9 mouse cellular contexts compared by ENCODE assay signal in the genomic region with DNA sequence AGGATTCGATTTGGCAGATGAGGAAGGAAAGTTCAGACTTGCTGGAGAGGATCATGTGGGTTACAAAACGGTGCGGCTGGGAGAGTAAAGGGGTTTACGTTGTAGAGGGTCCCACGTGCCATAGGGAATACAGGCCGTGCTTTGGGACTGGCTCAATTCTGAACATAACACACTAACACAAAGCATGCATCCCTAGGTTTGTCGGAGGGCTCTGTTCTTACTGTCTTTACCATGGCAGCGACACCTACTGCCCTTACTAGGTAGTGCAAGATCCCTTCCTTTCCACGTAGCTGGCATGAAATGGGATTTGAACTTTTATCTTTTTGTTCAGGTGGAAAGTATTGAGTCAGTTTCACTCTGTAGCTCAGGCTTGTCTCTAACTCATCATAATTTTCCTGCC. TPM values are rescaled to one million over a fixed set of nuclear protein-coding genes. Genes with fewer than 3 reads are reported as not detected.
DNase-seq lines count a peak whose midpoint lies in the region; ATAC-seq and TF ChIP-seq lines count a peak whose summit lies in the region.
"Had no signal": no experiment of that assay in that cellular context is flagged by ENCODE, and none has a peak within 500 bp of the region (broad histone marks: within the 10 kb centered on the region; RNA-seq: fewer than 3 reads in every experiment).

No protein-coding gene starts in this region.

- ATAC-seq in heart, postnatal 0 days (ENCODE audit: insufficient read depth, low read depth), result no peak
- ATAC-seq in stomach, embryonic 16.5 days (ENCODE audit: insufficient read depth, low FRiP score), result no peak

- H3K79me2 ChIP-seq in MEL (ENCODE audit: control insufficient read depth, insufficient read depth, low read length, poor library complexity), result no peaks in the 10 kb centered on the region

- no peak for TF ChIP-seq EP300 in heart, postnatal 0 days (IDR thresholded peaks at IDR 0.05; ENCODE audit: low read depth)
- TF ChIP-seq EP300 in MEL (IDR thresholded peaks at IDR 0.05; ENCODE audit: low read depth in 1 of 2, low read length in 2 of 2), result no peak

- no peaks in the 10 kb centered on the region for H3K27me3 ChIP-seq in heart, postnatal 0 days (ENCODE audit: control insufficient read depth, insufficient read depth, low read length)
- no peaks in the 10 kb centered on the region for H3K27me3 ChIP-seq in MEL (ENCODE audit: control insufficient read depth in 1 of 2, insufficient read depth in 2 of 2, low read length in 2 of 2)
- H3K27me3 ChIP-seq in stomach, embryonic 16.5 days (ENCODE audit: control insufficient read depth, insufficient read depth, low read length), result no peaks in the 10 kb centered on the region
- H3K27me3 ChIP-seq: embryonic facial prominence, embryonic 15.5 days had no signal

- 39% methylated on average over 9 of the region's 9 CpGs for WGBS in heart, postnatal 0 days
- 35% methylated on average over 9 of the region's 9 CpGs for WGBS in lung, adult 2 months
- 44% methylated on average over 9 of the region's 9 CpGs for WGBS in stomach, embryonic 16.5 days

- H3K36me3 ChIP-seq in heart, postnatal 0 days (replicated peaks; ENCODE audit: control insufficient read depth, insufficient read depth, low read length), result peaks cover 55% of the 10 kb centered on the region
- peaks cover 2 to 17% of the 10 kb centered on the region in 2 experiments for H3K36me3 ChIP-seq in MEL (ENCODE audit: control insufficient read depth in 1 of 2, insufficient read depth in 2 of 2, low read length in 2 of 2)
- no peaks in the 10 kb centered on the region for H3K36me3 ChIP-seq in stomach, embryonic 16.5 days (ENCODE audit: control insufficient read depth, insufficient read depth, low read length)

- peak; percentile 27 for DNase-seq in heart, postnatal 0 days (ENCODE audit: low spot score)
- DNase-seq in heart, adult 11 months, result no peak
- peak; percentile 81 for DNase-seq in 3T3-L1 (ENCODE audit: low read depth, low spot score)
- DNase-seq in MEL (ENCODE audit: low read depth, low spot score), result peak; percentile 71
- DNase-seq in cerebellum, adult 9-10 months, result peak; percentile 70
- peak; percentile 68 for DNase-seq in heart, postnatal 4 days
- DNase-seq in lung, adult 2 months, result peak; percentile 49

- no peaks in the 10 kb centered on the region for H3K9me3 ChIP-seq in heart, postnatal 0 days (replicated peaks; ENCODE audit: control insufficient read depth, low read length)
- no peaks in the 10 kb centered on the region for H3K9me3 ChIP-seq in MEL (replicated peaks; ENCODE audit: insufficient read depth, low read length)
- no peaks in the 10 kb centered on the region for H3K9me3 ChIP-seq in stomach, embryonic 16.5 days (replicated peaks; ENCODE audit: control insufficient read depth, low read length)
- H3K9me3 ChIP-seq: embryonic facial prominence, embryonic 15.5 days had no signal

- peak; percentile 37 for TF ChIP-seq RAD21 in MEL (IDR thresholded peaks at IDR 0.05; ENCODE audit: low read depth, low read length)

- no peak overlapping the region for H3K9ac ChIP-seq in heart, postnatal 0 days (replicated peaks; ENCODE audit: low read depth, low read length)
- no peak overlapping the region for H3K9ac ChIP-seq in MEL (ENCODE audit: control insufficient read depth, low read depth, low read length, poor library complexity, severe bottlenecking)
- H3K9ac ChIP-seq in stomach, embryonic 16.5 days (ENCODE audit: low read length), result peak overlapping the region; percentile 35; the same call in 1 of the 2 replicates
- H3K9ac ChIP-seq: embryonic facial prominence, embryonic 15.5 days had no signal

- no peak for TF ChIP-seq POLR2A in MEL (IDR thresholded peaks at IDR 0.05; ENCODE audit: control insufficient read depth in 1 of 2, insufficient read depth in 1 of 2, low read depth in 1 of 2, low read length in 2 of 2, poor library complexity in 1 of 2)
- TF ChIP-seq POLR2A in lung, adult 2 months (IDR thresholded peaks at IDR 0.05; ENCODE audit: borderline replicate concordance, extremely low read depth, low read depth, low read length), result no peak

- H3K27ac ChIP-seq in heart, postnatal 0 days (ENCODE audit: low read depth), result no peak overlapping the region
- no peak overlapping the region for H3K27ac ChIP-seq in MEL (ENCODE audit: control insufficient read depth, low read depth, low read length)
- no peak overlapping the region for H3K27ac ChIP-seq in stomach, embryonic 16.5 days (ENCODE audit: low read length)
- H3K27ac ChIP-seq: embryonic facial prominence, embryonic 15.5 days had no signal

- H3K4me1 ChIP-seq in heart, postnatal 0 days (ENCODE audit: control insufficient read depth, insufficient read depth), result no peaks in the 10 kb centered on the region
- H3K4me1 ChIP-seq in MEL (ENCODE audit: control insufficient read depth in 1 of 2, insufficient read depth in 2 of 2, low read length in 2 of 2), result peaks cover 0 to 3% of the 10 kb centered on the region in 2 experiments; a peak in 1 of 4 replicates
- no peaks in the 10 kb centered on the region for H3K4me1 ChIP-seq in lung, adult 2 months (ENCODE audit: control insufficient read depth, insufficient read depth, low read length)
- H3K4me1 ChIP-seq in stomach, embryonic 16.5 days (ENCODE audit: control insufficient read depth, insufficient read depth, low read length), result no peaks in the 10 kb centered on the region
- H3K4me1 ChIP-seq: embryonic facial prominence, embryonic 15.5 days had no signal

- H3K4me3 ChIP-seq in heart, postnatal 0 days (ENCODE audit: low read depth, low read length), result no peak overlapping the region
- no peak overlapping the region for H3K4me3 ChIP-seq in MEL (ENCODE audit: control insufficient read depth in 1 of 2, insufficient read depth in 1 of 2, low read depth in 2 of 2, low read length in 2 of 2)
- H3K4me3 ChIP-seq in lung, adult 2 months (replicated peaks; ENCODE audit: extremely low read depth, low read depth, low read length), result no peak overlapping the region
- H3K4me3 ChIP-seq in stomach, embryonic 16.5 days (replicated peaks; ENCODE audit: low read length), result no peak overlapping the region
- H3K4me3 ChIP-seq: embryonic facial prominence, embryonic 15.5 days had no signal

- H3K4me2 ChIP-seq in heart, postnatal 0 days (ENCODE audit: low read depth, low read length), result no peak overlapping the region
- H3K4me2 ChIP-seq in stomach, embryonic 16.5 days (ENCODE audit: low read depth, low read length), result no peak overlapping the region
- H3K4me2 ChIP-seq: embryonic facial prominence, embryonic 15.5 days had no signal

- TF ChIP-seq CTCF in heart, postnatal 0 days (IDR thresholded peaks at IDR 0.05; ENCODE audit: low read depth), result peak; percentile 79
- TF ChIP-seq CTCF in MEL (IDR thresholded peaks at IDR 0.05 in 2 of 3, conservative IDR thresholded peaks at IDR 0.05 in 1 of 3; ENCODE audit: control insufficient read depth in 1 of 3, insufficient read depth in 1 of 3, low read depth in 2 of 3, low read length in 3 of 3, poor library complexity in 1 of 3, severe bottlenecking in 1 of 3), result peak; percentile 55 to 93 (median 76)
- TF ChIP-seq CTCF in lung, adult 2 months (IDR thresholded peaks at IDR 0.05; ENCODE audit: insufficient read depth, low read length), result peak; percentile 62

TF ChIP-seq in MEL, 35 proteins besides CTCF, POLR2A, EP300 and RAD21:
- TF ChIP-seq SMC3 (IDR thresholded peaks at IDR 0.05; ENCODE audit: low read depth, low read length) (peak; percentile 75), USF1 (IDR thresholded peaks at IDR 0.05; ENCODE audit: low read depth, low read length) (no peak)

RNA-seq across cellular contexts. Expression of a gene that starts 15.9 kb away (rescaled TPM):
- 40.2 and 49.1 TPM in 2 replicates for total RNA-seq in heart, postnatal 0 days (2014; rRNA removed; ENCODE audit: low replicate concordance)
- polyA plus RNA-seq in heart, postnatal 0 days (2015; fragmentation: Nextera tagmentation; extraction: Ambion mirVana), result 21.8 and 23.8 TPM in 2 replicates
- total RNA-seq in MEL (2012; rRNA removed), result 71.2 and 74.5 TPM in 2 replicates
- polyA plus RNA-seq in MEL (2012; ENCODE audit: insufficient read depth in 1 of 2, insufficient read length in 2 of 2, low read depth in 1 of 2, low replicate concordance in 2 of 2, missing spikeins in 1 of 2), result 10 to 100 TPM in 1 of 2 experiments, not detected in 1; 63.3 TPM
- total RNA-seq in heart, postnatal 4 days (2021), result 10 to 100 TPM; 24.1 to 25.5 TPM
- polyA plus RNA-seq in lung, adult 2 months (2012; rRNA removed), result 14.2 and 17.0 TPM in 2 replicates
- 43.8 and 44.7 TPM in 2 replicates for polyA plus RNA-seq in stomach, embryonic 16.5 days (2015; fragmentation: Nextera tagmentation; extraction: Ambion mirVana)

RNA-seq across cellular contexts. Expression of a gene that starts 15.9 kb away (rescaled TPM):
- 22.4 and 38.3 TPM in 2 replicates for total RNA-seq in heart, postnatal 0 days (2014; rRNA removed; ENCODE audit: low replicate concordance)
- 13.5 and 14.9 TPM in 2 replicates for polyA plus RNA-seq in heart, postnatal 0 days (2015; fragmentation: Nextera tagmentation; extraction: Ambion mirVana)
- total RNA-seq in MEL (2012; rRNA removed), result 41.6 and 52.0 TPM in 2 replicates
- polyA plus RNA-seq in MEL (2012; ENCODE audit: insufficient read depth in 1 of 2, insufficient read length in 2 of 2, low read depth in 1 of 2, low replicate concordance in 2 of 2, missing spikeins in 1 of 2), result 10 to 100 TPM in 1 of 2 experiments, not detected in 1; 53.6 TPM
- total RNA-seq in heart, postnatal 4 days (2021), result 10 to 100 TPM; 17.0 to 17.1 TPM
- polyA plus RNA-seq in lung, adult 2 months (2012; rRNA removed), result 14.2 and 16.5 TPM in 2 replicates
- polyA plus RNA-seq in stomach, embryonic 16.5 days (2015; fragmentation: Nextera tagmentation; extraction: Ambion mirVana), result 25.5 and 26.3 TPM in 2 replicates

RNA-seq across cellular contexts. Expression of a gene that starts 57.9 kb away (rescaled TPM):
- total RNA-seq in heart, postnatal 0 days (2014; rRNA removed; ENCODE audit: low replicate concordance), result 15.6 and 18.6 TPM in 2 replicates
- polyA plus RNA-seq in heart, postnatal 0 days (2015; fragmentation: Nextera tagmentation; extraction: Ambion mirVana), result 15.4 and 18.2 TPM in 2 replicates
- 26.2 and 34.4 TPM in 2 replicates for total RNA-seq in MEL (2012; rRNA removed)
- 10 to 100 TPM in 1 of 2 experiments, not detected in 1; 48.2 TPM for polyA plus RNA-seq in MEL (2012; ENCODE audit: insufficient read depth in 1 of 2, insufficient read length in 2 of 2, low read depth in 1 of 2, low replicate concordance in 2 of 2, missing spikeins in 1 of 2)
- 10 to 100 TPM; 17.1 to 18.9 TPM for total RNA-seq in heart, postnatal 4 days (2021)
- 16.5 and 17.3 TPM in 2 replicates for polyA plus RNA-seq in lung, adult 2 months (2012; rRNA removed)
- 28.7 and 33.2 TPM in 2 replicates for polyA plus RNA-seq in stomach, embryonic 16.5 days (2015; fragmentation: Nextera tagmentation; extraction: Ambion mirVana)
